Mouse (Mus musculus) kidney, embryonic 14.5 days (tissue): ENCODE data around the gene Zmynd12. TPM values are rescaled to one million over a fixed set of nuclear protein-coding genes. Genes with fewer than 3 reads are reported as not detected.

Source experiments
- ATAC-seq: fragments of 200-750 bp; cut with Nextera tagmentation; 2 replicates; pipeline ENCODE4 v1.8.0; 2017; ENCODE audit warnings: moderate number of reproducible peaks, mild to moderate bottlenecking, moderate TSS enrichment, moderate library complexity; ENCODE audit not compliant: low FRiP score, low TSS enrichment
- H3K27ac ChIP-seq: fragments of 300-500 bp; sonication (generic); 2 replicates; pipeline ENCODE4 v1.5.1; 2014; ENCODE audit warnings: low read depth, mild to moderate bottlenecking, low read length, moderate library complexity, mixed read lengths
- H3K27me3 ChIP-seq: fragments of 300-500 bp; sonication (generic); 2 replicates; pipeline ENCODE4 v1.6.1; 2014; ENCODE audit warnings: mild to moderate bottlenecking, low read length; ENCODE audit not compliant: control insufficient read depth, insufficient read depth
- H3K36me3 ChIP-seq: fragments of 300-500 bp; sonication (generic); 2 replicates; pipeline ENCODE4 v1.6.1; 2014; ENCODE audit warnings: low read length, mixed read lengths; ENCODE audit not compliant: control insufficient read depth, insufficient read depth
- H3K4me1 ChIP-seq: fragments of 300-500 bp; sonication (generic); 2 replicates; pipeline ENCODE4 v1.6.1; 2014; ENCODE audit warnings: low read length, mixed read lengths; ENCODE audit not compliant: control insufficient read depth, insufficient read depth
- H3K4me2 ChIP-seq: fragments of 300-500 bp; sonication (generic); replicated peaks from 2 replicates; pipeline ENCODE4 v1.6.1; 2014; ENCODE audit warnings: low read depth, mild to moderate bottlenecking, low read length
- H3K4me3 ChIP-seq: fragments of 300-500 bp; sonication (generic); 2 replicates; pipeline ENCODE4 v1.5.1; 2014; ENCODE audit warnings: mild to moderate bottlenecking, low read length
- H3K9ac ChIP-seq: fragments of 300-500 bp; sonication (generic); 2 replicates; pipeline ENCODE4 v1.6.1; 2014; ENCODE audit warnings: low read depth, mild to moderate bottlenecking, low read length, moderate library complexity
- H3K9me3 ChIP-seq: fragments of 300-500 bp; sonication (generic); 2 replicates; pipeline ENCODE4 v1.6.1; 2016; ENCODE audit warnings: low read length; ENCODE audit not compliant: control insufficient read depth
- WGBS: fragments of 180-500 bp; shearing (Covaris S2); extraction: QIAGEN DNeasy Blood & Tissue Kit; methylation state at CpG from one replicate; pipeline ENCODE4 v1.1.7; 2014; 5-methylcytosine and 5-hydroxymethylcytosine counted together
- polyA plus RNA-seq: library from polyadenylated mRNA; unstranded; fragments of >200 nt; fragmentation: Nextera tagmentation; extraction: Ambion mirVana; gene quantifications from 2 replicates; pipeline ENCODE4 v1.2.1, GENCODE M21; 2014

The Zmynd12 gene
- polyA plus RNA-seq, 1 experiment from 2014 or later: 0.53 TPM

- Histone ChIP-seq H3K4me3 (no peak overlapping the region), H3K36me3 (no peaks in the 10 kb centered on the region), H3K9me3 (no peaks in the 10 kb centered on the region), H3K27ac (no peak overlapping the region), H3K27me3 (no peaks in the 10 kb centered on the region), H3K4me1 (peaks cover 13% of the 10 kb centered on the region; the same call in 1 of the 2 replicates), H3K9ac (no peak overlapping the region), H3K4me2 (no peak overlapping the region)
- no peak for ATAC-seq
- WGBS: 61% methylated on average over 5 of the region's 5 CpGs
Measured at GRCm38 (mm10) chr4:119460296-119460695, 37.7 kb downstream of the Zmynd12 start.

DNA sequence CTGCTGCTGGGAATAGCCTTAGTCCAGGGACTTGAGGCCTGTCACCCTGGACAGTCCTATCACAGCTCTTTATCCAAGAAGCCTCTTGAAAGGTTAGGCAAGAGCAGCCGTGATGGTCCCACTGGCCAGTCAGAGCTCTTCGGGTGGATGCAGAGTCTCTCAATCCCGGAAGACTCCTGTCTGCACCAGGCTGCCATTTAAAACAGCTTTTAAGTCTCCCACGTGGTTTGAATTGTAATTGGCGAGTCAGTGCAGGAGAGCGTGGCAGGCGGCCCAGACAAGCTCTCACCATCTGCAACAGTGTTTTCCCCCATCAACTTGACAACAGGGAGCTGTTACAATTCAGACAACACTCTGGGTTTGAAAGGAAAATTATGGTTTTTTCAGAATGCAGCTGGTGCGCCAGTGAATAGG is 38.1 kb downstream of the Zmynd12 start:
- no peak overlapping the region for H3K9ac ChIP-seq
- no peaks in the 10 kb centered on the region for H3K27me3 ChIP-seq
- H3K36me3 ChIP-seq: no peaks in the 10 kb centered on the region
- H3K4me1 ChIP-seq: peaks cover 13% of the 10 kb centered on the region; the same call in 1 of the 2 replicates
- H3K27ac ChIP-seq: no peak overlapping the region
- peak; percentile 62 for ATAC-seq
- 27% methylated on average over 8 of the region's 8 CpGs for WGBS
- H3K4me3 ChIP-seq: no peak overlapping the region
- H3K4me2 ChIP-seq: no peak overlapping the region
- H3K9me3 ChIP-seq: no peaks in the 10 kb centered on the region

DNA sequence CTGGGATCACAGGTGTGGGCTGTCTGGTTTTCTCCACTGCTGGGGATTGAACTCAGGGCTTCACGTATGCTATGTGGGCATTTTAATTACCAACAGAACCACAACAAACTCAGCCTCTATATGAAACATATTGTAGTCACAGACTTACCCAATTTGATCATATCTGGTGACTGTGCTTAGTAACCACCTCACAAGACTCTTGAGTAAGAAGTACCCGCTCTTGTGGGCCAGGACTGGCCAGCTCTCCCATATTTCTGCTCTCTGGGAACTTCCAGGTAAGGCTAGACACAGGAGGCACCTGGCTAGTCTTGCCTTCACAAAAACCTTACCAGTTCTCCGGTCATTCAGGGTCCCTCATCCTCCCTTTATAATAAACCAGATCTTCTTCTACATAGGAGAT is 39.8 kb downstream of the Zmynd12 start:
- H3K4me2 ChIP-seq: no peak overlapping the region

DNA sequence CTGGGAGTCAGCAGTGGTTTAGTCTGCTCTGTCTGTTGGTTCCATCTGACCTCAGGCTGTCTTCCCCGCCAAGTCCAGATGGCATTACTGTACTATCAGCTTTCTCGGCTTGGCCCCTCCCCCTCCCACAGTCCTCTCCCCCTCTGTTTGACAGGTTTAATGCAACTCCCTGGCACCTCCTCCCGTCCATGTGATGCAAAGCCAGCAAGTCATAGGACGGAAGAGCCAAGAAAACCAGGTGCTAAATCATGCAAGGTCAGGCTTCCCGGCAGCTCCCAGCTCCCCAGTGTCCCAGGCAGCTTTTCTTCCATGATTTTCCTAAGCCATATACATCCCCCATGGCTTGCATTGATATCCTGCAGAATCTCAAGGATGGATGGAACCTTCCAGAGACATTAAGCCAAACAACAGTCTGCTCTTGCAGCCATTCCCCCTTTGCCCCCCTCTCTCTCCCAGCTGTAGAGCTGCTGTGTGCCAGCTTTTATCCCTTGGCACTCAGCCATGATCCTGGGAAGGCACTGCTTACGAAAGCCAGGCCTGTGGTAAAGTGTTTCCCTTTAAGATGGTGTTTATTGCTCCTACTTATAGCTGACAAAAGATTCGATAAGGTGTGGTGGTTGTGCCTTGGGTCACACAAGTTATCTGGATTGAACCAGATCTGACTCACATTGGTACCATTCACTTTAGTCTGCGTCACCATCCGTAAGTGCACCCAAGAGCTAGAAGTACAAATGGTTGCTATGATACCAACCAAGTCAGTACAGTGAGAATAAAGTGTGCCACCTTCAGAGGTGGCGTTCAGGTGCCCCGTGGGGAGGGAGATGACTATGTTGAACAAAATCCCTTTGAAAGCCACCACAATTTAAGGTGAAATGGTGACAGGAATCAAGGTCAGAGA is 40.5 kb downstream of the Zmynd12 start:
- 47% methylated on average over 11 of the region's 11 CpGs for WGBS
- no peak overlapping the region for H3K27ac ChIP-seq

More for the DNA sequence above, 39.8 kb downstream of the Zmynd12 start:
- Histone ChIP-seq H3K9ac (no peak overlapping the region), H3K27me3 (no peaks in the 10 kb centered on the region), H3K9me3 (no peaks in the 10 kb centered on the region), H3K4me3 (no peak overlapping the region), H3K4me1 (peaks cover 13% of the 10 kb centered on the region; the same call in 1 of the 2 replicates), H3K27ac (no peak overlapping the region), H3K36me3 (no peaks in the 10 kb centered on the region)
- WGBS: 85% methylated on average over 3 of the region's 3 CpGs
- ATAC-seq: peak; percentile 18; the same call in 1 of the 2 replicates

GRCm38 (mm10) chr4:119463756-119464419 is 41.3 kb downstream of the Zmynd12 start:
- 79% methylated on average over 13 of the region's 13 CpGs for WGBS
- no peak overlapping the region for H3K4me2 ChIP-seq
- no peak overlapping the region for H3K4me3 ChIP-seq
- H3K4me1 ChIP-seq: peaks cover 13% of the 10 kb centered on the region; the same call in 1 of the 2 replicates
- no peaks in the 10 kb centered on the region for H3K9me3 ChIP-seq
- H3K27me3 ChIP-seq: no peaks in the 10 kb centered on the region
- H3K9ac ChIP-seq: no peak overlapping the region
- H3K36me3 ChIP-seq: no peaks in the 10 kb centered on the region
- no peak for ATAC-seq
- H3K27ac ChIP-seq: no peak overlapping the region

More for the DNA sequence above, 40.5 kb downstream of the Zmynd12 start:
- H3K36me3 ChIP-seq: no peaks in the 10 kb centered on the region
- no peak overlapping the region for H3K9ac ChIP-seq
- no peaks in the 10 kb centered on the region for H3K27me3 ChIP-seq
- no peak overlapping the region for H3K4me3 ChIP-seq
- H3K4me2 ChIP-seq: no peak overlapping the region
- peak; percentile 77 for ATAC-seq
- peaks cover 13% of the 10 kb centered on the region; the same call in 1 of the 2 replicates for H3K4me1 ChIP-seq
- H3K9me3 ChIP-seq: no peaks in the 10 kb centered on the region

DNA sequence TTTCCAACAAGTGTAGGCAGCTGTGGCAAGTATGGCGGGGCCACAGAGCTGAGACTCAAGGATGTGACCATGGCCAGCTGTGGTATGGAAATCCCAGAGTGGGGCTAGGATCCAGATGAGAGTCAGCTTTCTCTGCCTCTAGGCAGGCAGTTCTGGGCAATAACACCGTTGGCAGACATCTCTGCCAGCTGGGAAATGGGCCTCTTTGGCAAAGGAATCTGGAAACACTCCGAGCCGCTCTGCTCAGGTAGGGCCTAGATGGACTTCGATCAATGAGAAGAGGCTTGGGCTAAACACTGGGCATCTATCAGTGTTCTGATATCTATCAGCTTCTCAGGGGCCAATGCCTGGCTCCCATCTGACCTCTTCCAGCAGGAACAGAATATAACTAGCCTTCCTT is 43.2 kb downstream of the Zmynd12 start:
- Histone ChIP-seq H3K4me2 (no peak overlapping the region), H3K27ac (no peak overlapping the region), H3K9me3 (no peaks in the 10 kb centered on the region), H3K9ac (no peak overlapping the region), H3K4me3 (no peak overlapping the region), H3K36me3 (no peaks in the 10 kb centered on the region), H3K27me3 (no peaks in the 10 kb centered on the region), H3K4me1 (peaks cover 13% of the 10 kb centered on the region; the same call in 1 of the 2 replicates)
- 89% methylated on average over 5 of the region's 5 CpGs for WGBS
- ATAC-seq: no peak

GRCm38 (mm10) chr4:119467720-119468380 is 45.2 kb downstream of the Zmynd12 start:
- Histone ChIP-seq H3K9ac (no peak overlapping the region), H3K27me3 (no peaks in the 10 kb centered on the region), H3K4me2 (no peak overlapping the region), H3K36me3 (no peaks in the 10 kb centered on the region), H3K4me3 (no peak overlapping the region), H3K27ac (no peak overlapping the region), H3K9me3 (no peaks in the 10 kb centered on the region), H3K4me1 (peaks cover 10% of the 10 kb centered on the region)
- 80% methylated on average over 16 of the region's 16 CpGs for WGBS
- ATAC-seq: no peak

- Histone ChIP-seq H3K27ac (no peak overlapping the region; the same call in 1 of the 2 replicates), H3K9me3 (no peaks in the 10 kb centered on the region), H3K9ac (no peak overlapping the region), H3K27me3 (no peaks in the 10 kb centered on the region), H3K4me3 (no peak overlapping the region), H3K36me3 (no peaks in the 10 kb centered on the region), H3K4me1 (peaks cover 7% of the 10 kb centered on the region), H3K4me2 (no peak overlapping the region)
- WGBS: 47% methylated on average over 9 of the region's 9 CpGs
- ATAC-seq: 0 out of 2 replicates have a peak, but pooled peaks have one; percentile 44
Measured at GRCm38 (mm10) chr4:119472545-119472944, 49.9 kb downstream of the Zmynd12 start.
